Mouse (Mus musculus) central nervous system, embryonic 14 days (tissue): ENCODE data around the gene Fuca2. TPM values are rescaled to one million over a fixed set of nuclear protein-coding genes. Genes with fewer than 3 reads are reported as not detected.

Source experiments
- polyA plus RNA-seq: library from polyadenylated mRNA; depleted of rRNA; stranded (reverse); fragments of >200 nt; gene quantifications from 2 replicates; pipeline ENCODE4 v1.2.3, GENCODE M21; 2012; rRNA removed

Fuca2 gene
- 14.3 and 21.0 TPM in 2 replicates for polyA plus RNA-seq

GRCm38 (mm10) chr10:13499331-13499730 is at the start of gene Fuca2:
TSS of gene Fuca2 (plus strand) at chr10:13499540.

GRCm38 (mm10) chr10:13473833-13474567 is 25.3 kb upstream of the Fuca2 start, which contains the start of gene Phactr2:
TSS of gene Phactr2 (minus strand) at chr10:13474412.

GRCm38 (mm10) chr10:13552646-13553497 is 53.5 kb downstream of the Fuca2 start, which contains the start of the genes Adat2 and Pex3:
TSS of gene Adat2 (plus strand) at chr10:13552894.
TSS of gene Pex3 (minus strand) at chr10:13553142.

Other genes with a start within 250 kb of the Fuca2 start
- 5.8 and 8.2 TPM in 2 replicates for gene Phactr2, start 25.1 kb upstream of the Fuca2 start, polyA plus RNA-seq
- 6.8 and 8.4 TPM in 2 replicates for gene Adat2, start 53.4 kb downstream of the Fuca2 start, polyA plus RNA-seq
- 27.3 and 28.5 TPM in 2 replicates for gene Pex3, start 53.6 kb downstream of the Fuca2 start, polyA plus RNA-seq